Mouse (Mus musculus) left cerebral cortex, postnatal 36 days (tissue): Measurements from ENCODE around the gene Vkorc1. TPM values are rescaled to one million over a fixed set of nuclear protein-coding genes. Genes with fewer than 3 reads are reported as not detected.

Experiments used
- total RNA-seq, 2 experiments: library from RNA; stranded (reverse); gene quantifications; 2 replicates each; pipeline ENCODE4 v1.2.3; 2021

Gene Vkorc1
- total RNA-seq, 2 experiments from 2014 or later: 22.2 to 24.5 TPM

Other genes with a start within 250 kb of the Vkorc1 start
- gene Bcl7c, start 186.7 kb downstream of the Vkorc1 start, total RNA-seq: 10 to 100 TPM; 37.9 to 47.9 TPM
- gene Ctf1, start 182.9 kb downstream of the Vkorc1 start, total RNA-seq: 1 to 10 TPM; 2.4 to 2.5 TPM
- gene Ctf2, start 163.5 kb downstream of the Vkorc1 start, total RNA-seq: not detected
- 10 to 100 TPM; 73.2 to 84.6 TPM for gene Fbxl19, start 151.1 kb downstream of the Vkorc1 start, total RNA-seq
- gene Orai3, start 125.8 kb downstream of the Vkorc1 start, total RNA-seq: 10 to 100 TPM; 18.9 to 25.4 TPM
- 10 to 100 TPM; 40.0 to 53.4 TPM for gene Setd1a, start 118.9 kb downstream of the Vkorc1 start, total RNA-seq
- gene Gm49388, start 110.0 kb downstream of the Vkorc1 start, total RNA-seq: 1 to 10 TPM; 3.9 to 4.1 TPM
- 1 to 10 TPM; 3.3 to 4.0 TPM for gene Hsd3b7, start 95.0 kb downstream of the Vkorc1 start, total RNA-seq
- gene Stx4a, start 71.3 kb downstream of the Vkorc1 start, total RNA-seq: 10 to 100 TPM; 74.6 to 76.0 TPM
- 100 to 1,000 TPM; 431 to 441 TPM for gene Stx1b, start 71.1 kb downstream of the Vkorc1 start, total RNA-seq
- gene Zfp646, start 19.4 kb downstream of the Vkorc1 start, total RNA-seq: 10 to 100 TPM; 27.0 to 33.9 TPM
- gene Zfp668, start 18.8 kb downstream of the Vkorc1 start, total RNA-seq: 10 to 100 TPM; 20.0 to 26.4 TPM
- gene Prss53, start 4.6 kb downstream of the Vkorc1 start, total RNA-seq: 1 to 10 TPM in 1 of 2 experiments, under 1 TPM in 1; 0.76 to 2.2 TPM
- not detected for gene Gm21974, start 163 bp downstream of the Vkorc1 start, total RNA-seq
- 10 to 100 TPM; 36.4 to 46.4 TPM for gene Bckdk, start 8.5 kb upstream of the Vkorc1 start, total RNA-seq
- 10 to 100 TPM; 27.6 to 34.8 TPM for gene Kat8, start 16.9 kb upstream of the Vkorc1 start, total RNA-seq
- gene Prss8, start 34.5 kb upstream of the Vkorc1 start, total RNA-seq: not detected
- 10 to 100 TPM in 1 of 2 experiments, 1 to 10 TPM in 1; 8.2 to 10.2 TPM for gene Prss36, start 51.1 kb upstream of the Vkorc1 start, total RNA-seq
- 100 to 1,000 TPM; 259 to 349 TPM for gene Fus, start 71.8 kb upstream of the Vkorc1 start, total RNA-seq
- gene Pycard, start 98.2 kb upstream of the Vkorc1 start, total RNA-seq: 1 to 10 TPM in 1 of 2 experiments, under 1 TPM in 1; 0.79 to 1.8 TPM
- gene Trim72, start 108.3 kb upstream of the Vkorc1 start, total RNA-seq: under 1 TPM; 0.96 to 0.97 TPM
- gene Itgam, start 167.0 kb upstream of the Vkorc1 start, total RNA-seq: 10 to 100 TPM; 10.2 to 12.1 TPM
- gene Gm49368, start 167.1 kb upstream of the Vkorc1 start, total RNA-seq: not detected
- under 1 TPM in 1 of 2 experiments, not detected in 1; 0.32 TPM for gene Itgax, start 233.9 kb upstream of the Vkorc1 start, total RNA-seq